Mouse (Mus musculus) hindbrain, embryonic 12.5 days (tissue): ENCODE measurements around the gene Aldh4a1. TPM values are rescaled to one million over a fixed set of nuclear protein-coding genes. Genes with fewer than 3 reads are reported as not detected.

Experiments
- ATAC-seq: fragments of 200-750 bp; cut with Nextera tagmentation; 2 replicates; pipeline ENCODE4 v1.8.0; 2017; ENCODE audit warnings: moderate TSS enrichment; ENCODE audit not compliant: low FRiP score
- H3K27ac ChIP-seq: fragments of 300-500 bp; sonication (generic); 2 replicates; pipeline ENCODE4 v1.5.1; 2016; ENCODE audit warnings: mild to moderate bottlenecking
- H3K27me3 ChIP-seq: fragments of 300-500 bp; sonication (generic); 2 replicates; pipeline ENCODE4 v1.6.1; 2016; ENCODE audit warnings: mild to moderate bottlenecking
- H3K36me3 ChIP-seq: fragments of 300-500 bp; sonication (generic); 2 replicates; pipeline ENCODE4 v1.6.1; 2016; ENCODE audit warnings: mild to moderate bottlenecking
- H3K4me1 ChIP-seq: fragments of 300-500 bp; sonication (generic); 2 replicates; pipeline ENCODE4 v1.6.1; 2016
- H3K4me2 ChIP-seq: fragments of 300-500 bp; sonication (generic); replicated peaks from 2 replicates; pipeline ENCODE4 v1.6.1; 2016; ENCODE audit warnings: mild to moderate bottlenecking
- H3K4me3 ChIP-seq: fragments of 300-500 bp; sonication (generic); 2 replicates; pipeline ENCODE4 v1.5.1; 2016; ENCODE audit warnings: mild to moderate bottlenecking
- H3K9ac ChIP-seq: fragments of 300-500 bp; sonication (generic); 2 replicates; pipeline ENCODE4 v1.6.1; 2016; ENCODE audit warnings: mild to moderate bottlenecking, moderate library complexity
- H3K9me3 ChIP-seq: fragments of 300-500 bp; sonication (generic); replicated peaks from 2 replicates; pipeline ENCODE4 v1.6.1; 2016; ENCODE audit warnings: mild to moderate bottlenecking
- WGBS: fragments of 180-500 bp; shearing (Covaris S2); methylation state at CpG from one replicate; pipeline ENCODE4 v1.1.7; 2016; 5-methylcytosine and 5-hydroxymethylcytosine counted together
- polyA plus RNA-seq: library from polyadenylated mRNA; unstranded; fragments of >200 nt; fragmentation: Nextera tagmentation; extraction: Ambion mirVana; gene quantifications from 2 replicates; pipeline ENCODE4 v1.2.1, GENCODE M21; 2016

The Aldh4a1 gene
- polyA plus RNA-seq, 1 experiment from 2014 or later, result 21.4 TPM

DNA sequence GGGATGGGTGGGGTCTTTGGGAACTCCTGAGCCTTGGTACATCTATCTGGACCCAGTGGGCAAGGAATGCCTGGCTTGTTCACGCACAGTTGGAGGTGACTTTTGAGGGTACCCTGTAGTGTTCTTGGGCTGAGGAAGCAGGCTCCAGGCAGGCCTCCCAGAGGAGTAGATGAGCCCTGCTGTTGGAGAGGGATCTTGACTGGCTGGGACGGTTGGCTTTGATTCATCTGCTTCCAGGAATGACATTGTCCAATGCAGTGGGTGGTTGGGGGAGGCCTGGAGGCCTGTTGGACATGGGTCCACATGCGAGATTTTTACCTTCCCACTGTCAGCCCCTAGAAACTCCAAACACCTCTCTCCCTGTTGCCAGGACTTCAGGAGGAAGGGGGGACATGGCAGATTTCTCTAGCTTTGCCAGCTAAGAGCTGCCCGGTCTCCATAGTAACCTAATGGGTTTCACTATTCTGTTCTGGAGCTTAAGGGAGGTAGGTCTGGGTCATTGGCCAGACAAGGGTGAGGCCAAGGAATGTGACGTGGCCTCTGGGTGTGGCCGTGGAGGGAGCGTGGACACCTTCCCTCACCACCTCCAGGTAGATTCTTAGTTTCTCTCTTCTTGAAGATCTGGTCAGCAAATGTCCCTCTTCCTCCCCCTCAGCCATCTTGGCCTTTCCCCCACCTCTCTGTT is 9.0 kb downstream of the Aldh4a1 start:
- 83% methylated on average over 7 of the region's 7 CpGs for WGBS
- no peak overlapping the region for H3K9ac ChIP-seq
- no peak overlapping the region for H3K4me3 ChIP-seq
- H3K27ac ChIP-seq, result no peak overlapping the region
- H3K4me1 ChIP-seq, result no peaks in the 10 kb centered on the region
- no peak overlapping the region for H3K4me2 ChIP-seq
- ATAC-seq, result no peak
- no peaks in the 10 kb centered on the region for H3K9me3 ChIP-seq
- H3K27me3 ChIP-seq, result no peaks in the 10 kb centered on the region
- no peaks in the 10 kb centered on the region; the same call in 1 of the 2 replicates for H3K36me3 ChIP-seq

DNA sequence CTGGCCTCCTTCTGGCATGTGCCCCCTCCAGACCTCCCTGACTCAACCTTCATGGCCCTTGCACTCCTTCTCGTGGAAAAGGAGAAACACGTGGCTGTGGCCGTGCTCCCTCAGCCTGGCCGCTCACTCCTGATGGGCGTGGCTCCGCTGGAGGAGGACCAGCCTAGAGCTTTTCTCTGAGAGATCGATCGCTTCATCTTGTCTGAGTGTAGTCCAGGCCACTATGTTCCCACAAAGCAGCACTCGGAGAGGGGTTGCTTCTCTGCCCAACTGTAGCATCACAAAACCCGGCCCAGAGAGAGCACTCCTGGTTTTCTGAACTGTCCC is 9.6 kb downstream of the Aldh4a1 start:
- 89% methylated on average over 10 of the region's 10 CpGs for WGBS
- Histone ChIP-seq H3K9me3 (no peaks in the 10 kb centered on the region), H3K9ac (no peak overlapping the region), H3K4me3 (no peak overlapping the region), H3K36me3 (no peaks in the 10 kb centered on the region; the same call in 1 of the 2 replicates), H3K27ac (no peak overlapping the region), H3K4me1 (no peaks in the 10 kb centered on the region), H3K4me2 (no peak overlapping the region), H3K27me3 (no peaks in the 10 kb centered on the region)
- ATAC-seq, result no peak

DNA sequence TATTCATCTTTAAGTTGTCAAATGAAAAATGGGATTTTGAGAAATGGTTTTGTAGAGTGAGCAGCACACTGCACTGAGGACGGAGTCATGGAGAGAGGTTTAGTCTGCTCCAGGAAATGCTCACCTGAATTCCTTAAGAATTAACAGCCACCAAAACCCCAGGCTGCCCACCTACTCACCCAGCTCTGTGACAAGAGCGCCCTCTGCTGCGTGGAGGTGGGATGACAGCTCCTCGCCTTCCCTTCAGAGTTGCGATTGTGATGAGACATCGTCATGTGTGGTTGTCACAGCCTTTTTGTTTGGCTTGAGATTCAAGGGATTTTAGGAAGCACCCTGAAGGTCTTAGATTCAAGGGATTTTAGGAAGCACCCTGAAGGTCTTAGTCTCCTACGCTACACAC is 13.7 kb downstream of the Aldh4a1 start:
- ATAC-seq, result no peak
- no peak overlapping the region for H3K4me2 ChIP-seq
- H3K9ac ChIP-seq, result no peak overlapping the region
- peaks cover 21% of the 10 kb centered on the region for H3K4me1 ChIP-seq
- 26% methylated on average over 7 of the region's 7 CpGs for WGBS
- H3K27me3 ChIP-seq, result peaks cover 6% of the 10 kb centered on the region
- no peaks in the 10 kb centered on the region; the same call in 1 of the 2 replicates for H3K36me3 ChIP-seq
- no peak overlapping the region for H3K27ac ChIP-seq
- H3K9me3 ChIP-seq, result no peaks in the 10 kb centered on the region
- H3K4me3 ChIP-seq, result no peak overlapping the region

DNA sequence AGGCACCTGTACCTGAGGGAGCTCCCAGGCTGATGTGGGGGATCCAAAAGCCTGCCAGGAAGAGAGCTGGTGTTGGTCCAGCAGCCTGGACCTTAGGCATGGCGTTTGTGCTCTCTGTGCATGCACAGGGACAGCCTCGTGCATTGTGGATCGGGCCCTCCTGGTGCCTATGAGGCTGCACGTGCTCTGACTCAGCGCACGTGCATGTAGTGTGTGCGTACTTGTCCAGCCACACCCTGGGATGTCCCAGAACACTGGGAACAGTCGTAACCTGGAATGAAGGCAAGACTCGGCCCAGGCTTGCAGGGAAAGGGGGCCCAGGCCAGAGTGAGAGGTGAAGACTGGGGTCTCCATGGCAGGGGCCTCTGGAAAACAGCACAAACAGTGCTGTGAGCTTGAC is 15.2 kb downstream of the Aldh4a1 start:
- Histone ChIP-seq H3K9me3 (no peaks in the 10 kb centered on the region), H3K9ac (no peak overlapping the region), H3K4me3 (no peak overlapping the region), H3K27me3 (peaks cover 20% of the 10 kb centered on the region), H3K36me3 (no peaks in the 10 kb centered on the region; the same call in 1 of the 2 replicates), H3K27ac (no peak overlapping the region), H3K4me1 (peaks cover 36% of the 10 kb centered on the region), H3K4me2 (no peak overlapping the region)
- 91% methylated on average over 9 of the region's 9 CpGs for WGBS
- no peak for ATAC-seq

DNA sequence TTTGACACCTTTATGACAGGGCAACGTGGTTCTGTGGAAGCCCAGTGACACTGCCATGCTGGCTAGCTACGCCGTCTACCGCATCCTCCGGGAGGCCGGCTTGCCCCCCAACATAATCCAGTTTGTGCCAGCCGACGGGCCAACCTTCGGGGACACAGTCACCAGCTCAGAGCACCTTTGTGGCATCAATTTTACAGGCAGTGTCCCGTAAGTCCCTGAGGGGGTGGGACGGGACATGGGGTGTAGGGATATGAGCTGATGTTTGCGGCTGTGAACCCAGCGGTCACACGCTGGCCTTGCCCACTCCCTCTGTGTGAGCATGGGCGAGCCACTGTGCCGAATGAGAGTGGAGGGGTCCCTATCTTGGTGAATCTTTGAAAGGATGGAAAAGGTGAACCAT is 15.7 kb downstream of the Aldh4a1 start:
- no peak for ATAC-seq
- no peak overlapping the region for H3K4me3 ChIP-seq
- no peak overlapping the region for H3K27ac ChIP-seq
- no peaks in the 10 kb centered on the region; the same call in 1 of the 2 replicates for H3K36me3 ChIP-seq
- H3K9me3 ChIP-seq, result no peaks in the 10 kb centered on the region
- peaks cover 25% of the 10 kb centered on the region for H3K27me3 ChIP-seq
- H3K4me1 ChIP-seq, result peaks cover 36% of the 10 kb centered on the region
- H3K4me2 ChIP-seq, result no peak overlapping the region
- no peak overlapping the region for H3K9ac ChIP-seq
- WGBS, result 92% methylated on average over 16 of the region's 16 CpGs

DNA sequence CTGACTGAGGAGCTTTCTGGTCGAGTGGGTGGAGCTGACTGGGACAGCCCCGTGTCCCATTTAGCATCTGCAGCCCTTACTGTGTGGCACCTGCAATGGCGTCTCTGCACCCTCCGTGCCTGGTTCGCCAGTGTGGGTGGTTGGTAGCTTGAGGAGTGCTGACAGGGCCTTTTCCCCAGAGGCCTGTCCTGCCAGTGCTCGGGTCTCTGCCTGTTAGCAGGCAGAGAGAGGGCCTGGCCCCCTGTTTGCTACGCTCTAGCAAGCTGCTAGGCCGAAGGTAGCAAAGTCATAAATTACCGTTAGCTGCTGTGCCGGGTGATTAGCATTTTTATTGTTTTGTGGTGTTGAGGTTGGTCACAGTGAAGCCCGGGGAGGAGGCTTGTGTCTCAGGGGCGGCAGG is 17.1 kb downstream of the Aldh4a1 start:
- 20% methylated on average over 12 of the region's 12 CpGs for WGBS
- Histone ChIP-seq H3K36me3 (0 out of 2 replicates have a peak, but pooled peaks cover 2% of the 10 kb centered on the region), H3K4me1 (peaks cover 40% of the 10 kb centered on the region), H3K27me3 (peaks cover 29% of the 10 kb centered on the region), H3K4me2 (peak overlapping the region; percentile 17; the same call in 1 of the 2 replicates), H3K27ac (peak overlapping the region; percentile 68), H3K9me3 (no peaks in the 10 kb centered on the region), H3K9ac (peak overlapping the region; percentile 29), H3K4me3 (no peak overlapping the region)
- peak; percentile 41 for ATAC-seq

DNA sequence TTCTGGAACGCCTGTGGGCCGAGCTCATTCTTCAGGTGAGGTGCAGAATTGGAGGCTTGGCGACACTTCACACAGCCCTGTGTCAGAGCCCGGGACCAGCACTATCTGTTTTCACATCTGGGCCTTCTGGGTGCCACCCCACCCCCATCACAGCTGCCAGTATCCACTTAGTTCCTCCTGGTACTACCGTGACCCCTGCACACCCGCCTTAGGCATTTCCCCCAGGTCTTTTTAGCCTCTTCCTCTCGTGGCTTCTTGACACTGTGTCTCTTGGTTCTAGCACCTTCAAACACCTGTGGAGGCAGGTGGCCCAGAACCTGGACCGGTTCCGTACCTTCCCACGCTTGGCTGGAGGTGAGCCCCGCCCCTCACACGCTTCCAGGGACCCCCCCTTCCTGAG is 17.7 kb downstream of the Aldh4a1 start:
- peak; percentile 15; the same call in 1 of the 2 replicates for ATAC-seq
- Histone ChIP-seq H3K4me2 (no peak overlapping the region), H3K4me1 (peaks cover 40% of the 10 kb centered on the region), H3K27ac (peak overlapping the region; percentile 68; the same call in 1 of the 2 replicates), H3K4me3 (no peak overlapping the region), H3K36me3 (0 out of 2 replicates have a peak, but pooled peaks cover 7% of the 10 kb centered on the region), H3K27me3 (peaks cover 29% of the 10 kb centered on the region), H3K9ac (no peak overlapping the region; the same call in 1 of the 2 replicates), H3K9me3 (no peaks in the 10 kb centered on the region)
- WGBS, result 67% methylated on average over 12 of the region's 12 CpGs

DNA sequence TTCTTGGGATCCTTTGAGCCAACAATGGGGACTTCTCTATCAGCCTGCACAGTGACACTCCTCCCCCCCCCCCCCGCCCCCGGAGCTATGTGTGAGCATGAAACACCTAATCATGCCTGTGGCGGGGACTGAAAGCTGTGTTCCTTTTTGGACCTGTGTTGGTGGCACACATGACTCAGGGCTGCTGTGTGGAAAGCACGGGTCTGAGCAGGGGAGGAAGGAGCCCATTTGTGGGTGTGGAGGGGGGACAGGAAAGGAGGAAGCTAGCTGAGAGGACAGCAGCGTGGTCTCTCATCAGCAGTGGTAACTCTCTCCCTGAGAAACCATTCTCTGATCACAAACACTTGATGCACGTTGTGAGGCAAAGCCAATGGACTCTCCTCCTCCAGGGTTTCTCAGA is 18.1 kb downstream of the Aldh4a1 start:
- no peak overlapping the region for H3K4me2 ChIP-seq
- peaks cover 40% of the 10 kb centered on the region for H3K4me1 ChIP-seq
- peaks cover 29% of the 10 kb centered on the region for H3K27me3 ChIP-seq
- no peak overlapping the region for H3K9ac ChIP-seq
- H3K36me3 ChIP-seq, result 0 out of 2 replicates have a peak, but pooled peaks cover 7% of the 10 kb centered on the region
- no peak for ATAC-seq
- H3K9me3 ChIP-seq, result no peaks in the 10 kb centered on the region
- 52% methylated on average over 6 of the region's 6 CpGs for WGBS
- H3K4me3 ChIP-seq, result no peak overlapping the region
- H3K27ac ChIP-seq, result no peak overlapping the region

DNA sequence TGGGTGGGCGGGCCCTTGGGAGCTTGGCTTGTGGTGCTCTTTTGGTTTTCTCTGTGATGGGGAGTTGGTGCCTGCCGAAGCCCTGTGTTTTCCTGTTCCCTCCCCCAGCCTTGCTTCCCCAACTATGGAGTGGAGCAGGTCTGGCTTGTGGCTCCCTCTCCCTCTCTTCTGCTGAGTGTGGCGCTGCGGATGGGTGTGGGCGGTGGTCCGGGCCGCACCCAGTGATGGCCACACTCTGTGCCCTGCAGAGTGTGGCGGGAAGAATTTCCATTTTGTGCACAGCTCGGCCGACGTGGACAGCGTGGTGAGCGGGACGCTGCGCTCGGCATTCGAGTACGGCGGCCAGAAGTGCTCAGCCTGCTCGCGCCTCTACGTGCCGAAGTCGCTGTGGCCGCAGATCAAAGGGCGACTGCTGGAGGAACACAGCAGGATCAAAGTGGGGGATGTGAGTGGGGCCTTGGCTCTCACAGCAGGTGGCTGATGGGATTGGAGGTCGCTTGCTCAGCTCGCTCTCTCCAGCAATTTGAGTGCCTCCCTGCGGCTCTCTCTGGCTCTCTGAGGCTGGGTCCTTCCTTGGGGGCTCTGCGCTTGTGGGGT is 19.3 kb downstream of the Aldh4a1 start:
- WGBS, result 1% methylated on average over 30 of the region's 30 CpGs
- no peak for ATAC-seq

DNA sequence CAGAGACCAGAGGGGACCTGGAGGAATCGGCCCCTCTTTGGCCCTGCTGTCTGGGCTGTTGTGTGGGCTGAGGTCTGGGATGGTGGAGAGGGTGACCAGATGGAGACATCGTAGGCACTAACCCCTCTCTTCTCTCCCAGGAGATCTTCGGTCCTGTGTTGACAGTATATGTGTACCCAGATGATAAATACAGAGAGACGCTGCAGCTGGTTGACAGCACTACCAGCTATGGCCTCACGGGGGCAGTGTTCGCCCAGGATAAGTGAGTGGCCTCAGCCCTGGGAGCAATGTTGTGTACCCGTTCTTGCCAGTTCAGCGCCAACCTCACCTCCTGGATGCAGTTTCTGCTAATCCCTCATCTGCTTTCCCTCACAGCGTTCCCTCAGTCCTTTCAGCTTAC is 21.3 kb downstream of the Aldh4a1 start:
- H3K4me3 ChIP-seq, result no peak overlapping the region
- peaks cover 40% of the 10 kb centered on the region for H3K4me1 ChIP-seq
- no peaks in the 10 kb centered on the region for H3K9me3 ChIP-seq
- no peak overlapping the region for H3K27ac ChIP-seq
- H3K4me2 ChIP-seq, result no peak overlapping the region
- peaks cover 29% of the 10 kb centered on the region for H3K27me3 ChIP-seq
- H3K9ac ChIP-seq, result no peak overlapping the region
- no peak for ATAC-seq
- 13% methylated on average over 9 of the region's 9 CpGs for WGBS
- H3K36me3 ChIP-seq, result peaks cover 18% of the 10 kb centered on the region; the same call in 1 of the 2 replicates

More for the DNA sequence above, 19.3 kb downstream of the Aldh4a1 start:
- Histone ChIP-seq H3K36me3 (0 out of 2 replicates have a peak, but pooled peaks cover 7% of the 10 kb centered on the region), H3K27me3 (peaks cover 29% of the 10 kb centered on the region), H3K9ac (peak overlapping the region; percentile 13), H3K9me3 (no peaks in the 10 kb centered on the region), H3K4me1 (peaks cover 40% of the 10 kb centered on the region), H3K27ac (no peak overlapping the region), H3K4me2 (peak overlapping the region; percentile 53), H3K4me3 (peak overlapping the region; percentile 20; the same call in 1 of the 2 replicates)

DNA sequence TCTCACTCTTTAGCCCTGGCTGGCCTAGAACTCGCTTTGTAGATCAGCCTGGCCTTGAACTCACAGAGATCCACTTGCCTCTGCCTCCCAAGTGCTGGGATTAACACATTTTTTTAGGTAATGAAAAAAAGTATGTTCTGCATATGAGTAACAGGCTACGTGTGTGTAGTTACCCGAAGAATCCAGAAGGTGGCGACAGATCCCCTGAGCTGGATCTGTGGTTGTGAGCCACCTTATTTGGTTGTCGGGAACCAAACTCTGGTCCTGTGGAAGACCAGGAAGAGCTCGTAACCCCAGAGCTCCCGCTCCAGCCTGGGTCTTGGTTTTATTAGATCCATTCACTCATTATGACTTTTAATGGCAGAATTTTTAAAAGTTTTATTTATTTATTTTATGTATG is 24.2 kb downstream of the Aldh4a1 start:
- Histone ChIP-seq H3K27ac (no peak overlapping the region), H3K36me3 (peaks cover 19% of the 10 kb centered on the region; the same call in 1 of the 2 replicates), H3K4me2 (no peak overlapping the region), H3K4me1 (peaks cover 19% of the 10 kb centered on the region), H3K9me3 (no peaks in the 10 kb centered on the region), H3K4me3 (no peak overlapping the region), H3K9ac (no peak overlapping the region), H3K27me3 (peaks cover 17% of the 10 kb centered on the region)
- WGBS, result 85% methylated on average over 7 of the region's 7 CpGs
- no peak for ATAC-seq

DNA sequence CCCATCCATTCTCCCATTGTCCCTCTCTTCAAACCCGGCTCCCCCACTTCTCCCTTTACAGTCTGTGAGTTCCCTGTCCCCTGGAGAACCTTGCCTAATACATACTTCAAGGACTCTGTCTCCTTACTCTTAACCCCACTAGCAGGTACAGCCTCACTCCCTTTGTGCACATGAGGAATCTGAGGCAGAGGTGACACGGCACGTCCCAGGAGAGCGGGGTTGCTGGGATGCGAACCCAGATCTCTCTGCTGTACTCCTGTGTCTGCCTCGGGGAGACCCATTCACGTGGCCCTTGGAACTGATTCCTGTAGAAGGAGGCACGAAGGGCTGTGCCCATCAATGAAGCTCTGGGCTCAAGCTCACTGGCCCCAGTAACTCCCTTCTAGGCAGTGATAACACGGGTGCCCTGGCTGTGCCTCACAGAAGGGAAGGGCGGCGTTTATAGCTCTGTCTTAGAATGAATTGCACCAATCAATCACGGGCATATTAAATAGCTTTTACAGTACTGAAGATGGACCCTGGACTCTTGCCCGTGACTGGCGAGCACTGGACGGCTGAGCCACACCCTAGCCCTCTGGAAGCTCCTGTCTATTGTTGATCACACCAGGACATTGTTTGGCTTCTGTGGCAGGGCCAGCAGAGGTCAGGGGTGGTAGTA is 27.5 kb downstream of the Aldh4a1 start:
- no peak for ATAC-seq
- Histone ChIP-seq H3K27me3 (peaks cover 7% of the 10 kb centered on the region; the same call in 1 of the 2 replicates), H3K27ac (no peak overlapping the region), H3K36me3 (peaks cover 12% of the 10 kb centered on the region; the same call in 1 of the 2 replicates), H3K4me1 (peaks cover 6% of the 10 kb centered on the region), H3K9ac (no peak overlapping the region), H3K4me2 (no peak overlapping the region), H3K4me3 (no peak overlapping the region), H3K9me3 (no peaks in the 10 kb centered on the region)
- WGBS, result 78% methylated on average over 15 of the region's 15 CpGs
